Mouse (Mus musculus) kidney, postnatal 0 days (tissue): Measurements from ENCODE around the gene Pmp22. TPM values are rescaled to one million over a fixed set of nuclear protein-coding genes. Genes with fewer than 3 reads are reported as not detected.

ENCODE experiments used
- ATAC-seq: fragments of 200-750 bp; cut with Nextera tagmentation; replicated peaks from 2 replicates; pipeline ENCODE4 v1.8.0; 2017; ENCODE audit warnings: low read depth, moderate number of reproducible peaks, moderate TSS enrichment, moderate library complexity; ENCODE audit not compliant: low FRiP score
- DNase-seq: peaks from one replicate; pipeline ENCODE4 v3.0.0-alpha.2; 2016; ENCODE audit warnings: low spot score
- H3K27ac ChIP-seq: fragments of 300-500 bp; sonication (generic); 2 replicates; pipeline ENCODE4 v1.5.1; 2014; ENCODE audit warnings: mild to moderate bottlenecking
- H3K27me3 ChIP-seq: fragments of 300-500 bp; sonication (generic); 2 replicates; pipeline ENCODE4 v1.6.1; 2014; ENCODE audit warnings: low read length, mixed read lengths; ENCODE audit not compliant: insufficient read depth
- H3K36me3 ChIP-seq: fragments of 300-500 bp; sonication (generic); 2 replicates; pipeline ENCODE4 v1.6.1; 2014; ENCODE audit warnings: low read length, mixed read lengths; ENCODE audit not compliant: insufficient read depth
- H3K4me1 ChIP-seq: fragments of 300-500 bp; sonication (generic); replicated peaks from 2 replicates; pipeline ENCODE4 v1.6.1; 2014; ENCODE audit warnings: antibody characterized with exemption, low read length, mixed read lengths; ENCODE audit not compliant: insufficient read depth
- H3K4me2 ChIP-seq: fragments of 300-500 bp; sonication (generic); 2 replicates; pipeline ENCODE4 v1.6.1; 2014; ENCODE audit warnings: mild to moderate bottlenecking, low read length, moderate library complexity, mixed read lengths
- H3K4me3 ChIP-seq: fragments of 300-500 bp; sonication (generic); replicated peaks from 2 replicates; pipeline ENCODE4 v1.5.1; 2014; ENCODE audit warnings: low read depth, low read length
- H3K9ac ChIP-seq: fragments of 300-500 bp; sonication (generic); 2 replicates; pipeline ENCODE4 v1.6.1; 2014; ENCODE audit warnings: low read depth, low read length
- H3K9me3 ChIP-seq: fragments of 300-500 bp; sonication (generic); replicated peaks from 2 replicates; pipeline ENCODE4 v1.6.1; 2016; ENCODE audit warnings: low read length, inconsistent platforms, mixed read lengths
- CTCF ChIP-seq: IDR thresholded peaks from 2 replicates; pipeline ENCODE4 v1.5.1; 2016; ENCODE audit warnings: antibody characterized with exemption, low read depth, mild to moderate bottlenecking, moderate library complexity
- WGBS: fragments of 180-500 bp; shearing (Covaris S2); extraction: QIAGEN DNeasy Blood & Tissue Kit; methylation state at CpG from one replicate; pipeline ENCODE4 v1.1.7; 2014; 5-methylcytosine and 5-hydroxymethylcytosine counted together
- polyA plus RNA-seq: library from polyadenylated mRNA; unstranded; fragments of >200 nt; fragmentation: Nextera tagmentation; extraction: Ambion mirVana; gene quantifications from 2 replicates; pipeline ENCODE4 v1.2.1, GENCODE M21; 2015

Gene Pmp22
- polyA plus RNA-seq, 1 experiment from 2014 or later = 85.6 TPM

DNA sequence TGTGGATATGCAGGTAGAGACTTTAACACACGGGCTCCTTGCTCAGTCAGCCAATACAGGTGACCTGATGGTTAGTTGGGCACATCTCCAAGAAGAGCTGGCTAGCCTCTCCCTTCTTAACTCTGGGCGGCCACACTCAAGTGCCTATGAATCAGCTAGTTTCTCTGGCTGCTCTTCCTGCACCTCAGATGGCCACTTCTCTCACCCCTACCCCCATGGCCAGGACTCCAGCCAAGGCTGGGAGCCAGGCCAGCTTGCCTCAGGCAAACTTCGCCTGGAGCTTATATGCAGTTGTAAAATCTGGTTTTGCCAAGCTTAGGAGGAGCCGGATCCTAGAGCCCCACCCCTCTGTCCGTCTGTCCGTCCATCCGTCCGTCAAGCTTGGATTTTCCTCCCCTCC lies 1.7 kb downstream of the Pmp22 start:
- no peak for ATAC-seq
- Histone ChIP-seq H3K27ac (no peak overlapping the region), H3K4me1 (peaks cover 22% of the 10 kb centered on the region; the same call in 1 of the 2 replicates), H3K27me3 (peaks cover 9% of the 10 kb centered on the region; the same call in 1 of the 2 replicates), H3K4me3 (peak overlapping the region; percentile 56), H3K36me3 (peaks cover 3% of the 10 kb centered on the region; the same call in 1 of the 2 replicates), H3K4me2 (peak overlapping the region; percentile 76), H3K9me3 (no peaks in the 10 kb centered on the region), H3K9ac (peak overlapping the region; percentile 69; the same call in 1 of the 2 replicates)
- WGBS = 28% methylated on average over 8 of the region's 8 CpGs
- no peak for TF ChIP-seq CTCF
- peak; percentile 16 for DNase-seq

DNA sequence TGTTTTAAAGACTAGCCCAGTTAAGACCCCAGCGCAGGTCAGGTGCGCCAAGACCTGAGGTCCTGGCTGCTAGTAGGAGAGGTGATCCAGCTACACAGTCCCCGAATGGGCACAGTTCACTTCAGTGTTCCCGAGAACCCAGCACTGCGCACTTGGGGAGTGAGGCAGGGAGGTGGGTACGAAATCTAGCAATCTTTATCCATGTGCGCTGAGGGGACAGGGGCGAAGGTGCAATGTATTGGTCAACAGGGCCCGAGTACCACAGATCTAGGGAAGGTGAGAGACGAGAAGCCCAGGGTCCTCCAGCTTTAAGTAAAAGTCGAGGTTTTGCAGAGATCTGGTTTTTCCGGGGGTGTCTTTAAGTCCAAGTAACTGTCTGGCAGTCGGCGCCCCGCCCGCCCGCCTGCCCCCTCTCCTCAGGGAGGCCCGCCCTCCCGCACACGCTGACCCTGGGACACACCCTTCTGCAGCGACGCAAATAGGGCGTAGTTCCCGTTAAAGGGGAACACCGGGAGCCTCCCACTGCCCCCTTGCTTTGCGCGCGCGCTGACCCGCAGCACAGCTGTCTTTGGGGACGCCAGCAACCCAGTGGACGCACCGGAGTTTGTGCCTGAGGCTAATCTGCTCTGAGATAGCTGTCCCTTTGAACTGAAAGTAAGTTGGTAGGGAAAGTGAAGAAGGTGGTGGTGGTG lies 2.4 kb downstream of the Pmp22 start:
- no peak for TF ChIP-seq CTCF

DNA sequence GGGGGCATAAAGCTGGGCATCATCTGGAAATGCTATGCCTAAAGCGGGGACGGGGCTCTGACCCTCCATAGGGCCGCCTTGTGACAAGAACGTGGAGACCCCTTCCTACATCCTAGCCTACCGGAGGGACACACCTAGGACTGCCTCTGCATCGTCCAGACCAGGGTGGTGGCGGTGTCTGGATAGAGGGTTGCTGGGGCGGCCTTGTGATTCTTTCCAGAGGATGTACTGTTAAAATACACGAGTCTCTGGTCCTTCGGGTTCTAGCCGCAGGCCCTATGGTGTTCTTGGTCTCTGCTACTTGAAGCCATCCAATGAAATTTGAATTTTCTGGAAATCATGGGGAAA lies 2.9 kb downstream of the Pmp22 start:
- Histone ChIP-seq H3K4me2 (peak overlapping the region; percentile 76), H3K27me3 (peaks cover 9% of the 10 kb centered on the region; the same call in 1 of the 2 replicates), H3K27ac (peak overlapping the region; percentile 78), H3K4me3 (peak overlapping the region; percentile 56), H3K9ac (peak overlapping the region; percentile 69), H3K4me1 (peaks cover 23% of the 10 kb centered on the region; the same call in 1 of the 2 replicates), H3K9me3 (no peaks in the 10 kb centered on the region), H3K36me3 (peaks cover 3% of the 10 kb centered on the region; the same call in 1 of the 2 replicates)
- DNase-seq = peak; percentile 10
- no peak for TF ChIP-seq CTCF
- WGBS = 7% methylated on average over 11 of the region's 11 CpGs
- no peak for ATAC-seq

More for the DNA sequence above, 2.4 kb downstream of the Pmp22 start:
- peaks cover 3% of the 10 kb centered on the region; the same call in 1 of the 2 replicates for H3K36me3 ChIP-seq
- no peaks in the 10 kb centered on the region for H3K9me3 ChIP-seq
- H3K9ac ChIP-seq = peak overlapping the region; percentile 69
- H3K4me1 ChIP-seq = peaks cover 22% of the 10 kb centered on the region; the same call in 1 of the 2 replicates
- ATAC-seq (no peak), DNase-seq (peak; percentile 74)
- peak overlapping the region; percentile 56 for H3K4me3 ChIP-seq
- 4% methylated on average over 33 of the region's 33 CpGs for WGBS
- H3K27ac ChIP-seq = peak overlapping the region; percentile 78
- peaks cover 9% of the 10 kb centered on the region; the same call in 1 of the 2 replicates for H3K27me3 ChIP-seq
- H3K4me2 ChIP-seq = peak overlapping the region; percentile 76

DNA sequence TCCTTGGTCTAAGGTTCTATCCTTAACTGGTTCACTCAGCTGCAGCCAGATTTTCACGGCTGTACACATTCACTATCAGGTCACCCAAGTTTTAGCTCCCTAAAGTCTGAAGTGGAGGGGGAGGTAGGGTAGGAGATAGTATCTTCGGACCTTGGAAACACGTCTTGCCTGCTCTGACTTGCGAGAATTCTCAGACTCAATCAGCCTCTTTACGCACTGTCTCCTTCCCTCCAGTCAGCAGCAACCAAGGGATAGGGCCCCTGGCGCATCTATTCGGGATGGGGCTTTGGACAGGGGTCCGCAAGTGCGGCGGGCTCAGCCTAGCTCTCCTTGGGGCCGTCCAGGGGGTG lies 3.3 kb downstream of the Pmp22 start:
- H3K9me3 ChIP-seq = no peaks in the 10 kb centered on the region
- H3K9ac ChIP-seq = peak overlapping the region; percentile 69
- H3K27ac ChIP-seq = peak overlapping the region; percentile 78
- peak overlapping the region; percentile 76 for H3K4me2 ChIP-seq
- TF ChIP-seq CTCF = no peak
- peaks cover 3% of the 10 kb centered on the region; the same call in 1 of the 2 replicates for H3K36me3 ChIP-seq
- WGBS = under 1% methylated on average over 11 of the region's 11 CpGs
- no peak for ATAC-seq
- peaks cover 26% of the 10 kb centered on the region; the same call in 1 of the 2 replicates for H3K4me1 ChIP-seq
- peak overlapping the region; percentile 56 for H3K4me3 ChIP-seq
- DNase-seq = peak; percentile 50
- peaks cover 9% of the 10 kb centered on the region; the same call in 1 of the 2 replicates for H3K27me3 ChIP-seq

DNA sequence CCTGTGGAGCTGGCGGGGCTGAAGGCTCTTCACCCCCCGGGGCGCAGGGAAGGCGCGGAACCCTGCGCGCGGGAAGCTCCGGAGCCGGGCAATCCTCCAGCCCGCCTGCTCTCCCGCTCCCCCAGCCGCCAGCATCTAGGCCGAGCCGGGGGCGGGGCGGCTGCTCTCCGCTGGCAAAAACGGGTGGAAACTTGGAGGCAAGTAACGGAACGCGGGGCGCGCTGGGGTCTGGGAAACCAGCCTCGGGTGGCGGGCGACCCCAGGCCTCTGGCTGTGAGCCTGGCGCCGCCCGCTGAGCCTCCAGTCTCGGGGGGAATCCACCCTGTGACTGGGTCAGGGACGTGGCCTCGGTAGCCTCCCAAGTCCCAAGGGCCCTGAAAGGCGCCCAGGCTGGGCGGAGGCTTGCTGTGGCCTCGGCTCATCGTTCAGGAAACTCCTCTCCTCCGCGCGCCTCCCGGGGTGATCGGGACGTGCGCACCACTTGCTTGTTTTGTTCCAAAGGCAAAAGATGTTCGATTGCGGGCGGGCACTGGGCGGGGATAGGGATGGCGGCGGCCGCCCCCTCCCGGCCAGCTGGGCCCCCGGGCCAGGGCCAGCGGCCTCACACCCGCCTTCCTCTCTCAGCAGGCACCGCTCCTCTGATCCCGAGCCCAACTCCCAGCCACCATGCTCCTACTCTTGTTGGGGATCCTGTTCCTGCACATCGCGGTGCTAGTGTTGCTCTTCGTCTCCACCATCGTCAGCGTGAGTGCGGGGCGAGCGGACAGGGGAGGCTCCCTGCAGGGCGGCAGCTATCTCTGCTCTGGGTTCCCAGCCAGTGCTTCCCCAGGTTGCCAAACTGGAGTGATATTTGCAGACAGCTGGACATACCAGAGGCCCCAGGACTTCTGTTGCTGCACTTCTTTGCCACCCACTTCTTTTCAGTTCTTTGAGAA lies 4.0 kb downstream of the Pmp22 start:
- H3K27ac ChIP-seq = peak overlapping the region; percentile 78
- TF ChIP-seq CTCF = peak; percentile 35; the same call in 1 of the 2 replicates
- peak overlapping the region; percentile 76 for H3K4me2 ChIP-seq
- DNase-seq (peak; percentile 84), ATAC-seq (peak; percentile 26; the same call in 1 of the 2 replicates)
- H3K4me1 ChIP-seq = peaks cover 26% of the 10 kb centered on the region; the same call in 1 of the 2 replicates
- WGBS = 1% methylated on average over 66 of the region's 66 CpGs
- H3K27me3 ChIP-seq = peaks cover 9% of the 10 kb centered on the region; the same call in 1 of the 2 replicates
- H3K36me3 ChIP-seq = peaks cover 6% of the 10 kb centered on the region; the same call in 1 of the 2 replicates
- peak overlapping the region; percentile 69 for H3K9ac ChIP-seq
- H3K9me3 ChIP-seq = no peaks in the 10 kb centered on the region
- H3K4me3 ChIP-seq = peak overlapping the region; percentile 56

DNA sequence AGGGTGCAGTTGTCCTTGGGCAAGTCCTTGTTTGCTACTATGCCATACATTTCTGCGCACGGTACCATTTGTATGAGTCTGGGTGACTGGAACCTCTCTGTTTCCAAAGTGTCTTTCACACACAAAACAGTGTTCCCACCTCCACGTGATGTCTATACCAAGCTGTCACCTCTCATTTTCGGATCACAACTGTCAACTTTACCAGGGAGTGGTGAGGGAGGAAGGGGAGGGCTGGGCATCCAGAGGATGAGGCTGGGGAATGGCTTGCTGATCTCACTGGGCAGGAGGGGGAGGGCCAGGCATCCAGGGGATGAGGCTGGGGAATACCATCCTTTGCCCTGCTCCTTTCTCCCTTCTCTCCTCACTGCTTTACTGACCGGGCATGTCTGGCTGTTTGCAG lies 5.2 kb downstream of the Pmp22 start:
- TF ChIP-seq CTCF = no peak
- H3K36me3 ChIP-seq = peaks cover 7% of the 10 kb centered on the region; the same call in 1 of the 2 replicates
- no peak overlapping the region for H3K27ac ChIP-seq
- peaks cover 9% of the 10 kb centered on the region; the same call in 1 of the 2 replicates for H3K27me3 ChIP-seq
- no peak overlapping the region for H3K9ac ChIP-seq
- 87% methylated on average over 5 of the region's 5 CpGs for WGBS
- no peak overlapping the region for H3K4me2 ChIP-seq
- peaks cover 26% of the 10 kb centered on the region; the same call in 1 of the 2 replicates for H3K4me1 ChIP-seq
- H3K4me3 ChIP-seq = no peak overlapping the region
- DNase-seq (no peak), ATAC-seq (no peak)
- H3K9me3 ChIP-seq = no peaks in the 10 kb centered on the region
